Mouse (Mus musculus) heart, adult 18-20 months (tissue): ENCODE measurements at regions not wholly inside any gene's neighbourhood (a gene's known extent, or its start where the extent isn't known, plus 50 kb on each side); places are given as distances from the start of the nearest gene placed in this dataset.
A peak's percentile ranks its signal among the peaks of the same experiment; 100 is the strongest.

ENCODE experiments used
- DNase-seq, 2 experiments: peaks; one replicate each; pipeline ENCODE4 v3.0.0; 2021 to 2022; ENCODE audit warnings: mixed read lengths in 1 of 2

DNA sequence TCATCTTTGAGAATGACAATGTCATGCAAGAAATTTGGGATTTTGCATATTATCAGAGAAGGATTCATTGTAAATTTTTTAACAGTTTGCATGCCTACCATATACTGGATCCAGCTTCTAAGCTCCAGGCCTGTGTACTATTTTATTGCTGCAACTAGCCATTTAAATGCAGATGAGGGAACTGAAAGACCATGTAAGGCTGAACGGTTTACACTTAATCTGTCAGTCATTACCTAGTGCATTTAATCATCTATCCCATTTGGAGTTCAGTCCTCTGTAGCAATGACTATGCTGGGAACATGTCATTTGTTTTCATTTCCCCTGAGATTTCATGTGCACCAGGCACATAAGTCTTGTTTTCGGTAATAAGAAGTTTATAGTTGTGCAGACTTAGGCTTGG, 631.8 kb upstream of the Gm21961 start:
- DNase-seq: no peak

DNA sequence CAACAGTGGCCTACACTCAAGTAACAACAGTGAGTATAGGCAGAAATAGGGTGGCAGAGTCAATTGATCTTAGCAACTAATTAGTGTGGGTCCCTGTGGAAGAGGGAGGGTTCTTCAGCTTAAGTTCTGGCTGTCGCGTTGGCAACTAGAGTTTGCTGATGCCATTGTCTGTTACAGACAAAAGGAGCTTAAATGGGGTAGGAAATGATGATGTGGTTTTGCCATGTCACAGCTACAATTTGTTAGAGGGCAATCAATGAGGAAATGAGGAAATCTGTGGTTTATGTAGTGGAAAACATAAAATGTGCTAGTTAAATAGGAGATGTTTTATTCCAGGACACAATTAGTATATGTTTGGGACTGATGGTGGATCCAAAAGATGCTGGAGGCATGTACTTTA, 624.8 kb upstream of the Gm21961 start:
- no peak for DNase-seq

DNA sequence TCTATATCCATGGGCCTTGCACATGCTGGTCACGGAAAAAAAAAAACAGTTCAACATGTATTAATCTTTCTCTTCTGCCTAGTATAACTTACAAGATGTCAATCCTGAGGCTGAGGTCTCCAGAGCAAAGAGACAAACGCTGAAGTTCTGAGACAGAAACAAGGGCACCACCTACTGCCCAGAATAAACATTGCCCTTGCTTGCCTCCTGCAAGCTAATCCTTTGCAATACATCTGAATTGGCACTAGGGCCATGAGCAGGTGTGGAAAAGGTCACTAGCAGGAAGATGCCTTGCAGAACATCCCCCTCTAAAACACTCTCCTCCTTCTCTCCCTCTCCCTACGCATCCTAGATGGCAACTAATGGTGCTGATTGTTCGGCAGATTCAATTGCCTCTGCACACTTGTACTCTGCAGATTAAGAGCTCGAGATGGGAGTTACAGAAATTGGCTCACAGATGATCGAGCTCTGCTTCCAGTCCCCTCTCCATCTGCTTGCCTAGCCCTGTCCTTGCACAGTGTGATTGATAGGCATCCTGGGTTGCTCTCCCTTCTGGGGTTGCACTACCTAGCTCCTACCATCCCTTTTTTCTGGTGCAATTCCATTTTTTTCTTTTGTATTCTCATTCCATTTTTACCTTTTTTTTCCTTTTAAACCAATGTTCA, 622.9 kb upstream of the Gm21961 start:
- peak; percentile 5 to 28 for DNase-seq

DNA sequence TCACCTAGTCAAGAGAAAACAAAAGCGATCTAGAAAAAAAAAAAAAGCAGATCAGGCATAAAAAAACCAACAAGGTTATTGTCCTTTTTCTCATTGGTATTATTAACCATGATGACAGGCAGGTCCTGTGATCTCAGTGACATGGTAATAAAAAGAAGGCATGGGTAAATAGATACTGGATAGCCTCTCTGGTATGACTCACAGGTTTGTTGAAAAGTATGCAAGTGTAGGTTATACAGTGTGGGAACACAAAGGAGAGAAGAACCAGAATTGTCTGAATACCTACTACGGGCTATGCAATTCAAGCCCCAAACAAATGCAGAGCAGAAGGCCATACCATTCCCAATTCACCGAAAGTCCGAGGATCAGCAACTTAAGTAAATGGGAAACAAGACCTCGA, 617.7 kb upstream of the Gm21961 start:
- no peak for DNase-seq

DNA sequence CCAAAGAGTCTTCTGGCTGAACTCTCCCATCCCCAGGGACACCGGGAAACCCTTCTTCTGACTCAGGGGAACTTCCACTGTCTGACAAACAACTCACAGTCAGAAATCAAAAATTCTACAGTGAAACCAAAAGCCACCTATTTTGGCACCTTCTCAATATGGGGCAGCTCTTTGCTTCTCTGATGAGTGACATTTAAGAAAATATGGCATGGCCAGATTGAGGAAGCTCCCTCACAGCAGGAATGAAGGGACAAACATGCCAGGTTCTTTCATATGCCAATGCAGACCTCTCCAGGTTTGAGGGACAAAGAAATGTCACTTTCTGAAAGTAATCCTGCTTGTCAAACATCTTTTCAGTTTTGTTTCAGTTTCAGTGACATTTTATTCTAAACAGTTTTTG, 615.8 kb upstream of the Gm21961 start:
- DNase-seq: no peak

DNA sequence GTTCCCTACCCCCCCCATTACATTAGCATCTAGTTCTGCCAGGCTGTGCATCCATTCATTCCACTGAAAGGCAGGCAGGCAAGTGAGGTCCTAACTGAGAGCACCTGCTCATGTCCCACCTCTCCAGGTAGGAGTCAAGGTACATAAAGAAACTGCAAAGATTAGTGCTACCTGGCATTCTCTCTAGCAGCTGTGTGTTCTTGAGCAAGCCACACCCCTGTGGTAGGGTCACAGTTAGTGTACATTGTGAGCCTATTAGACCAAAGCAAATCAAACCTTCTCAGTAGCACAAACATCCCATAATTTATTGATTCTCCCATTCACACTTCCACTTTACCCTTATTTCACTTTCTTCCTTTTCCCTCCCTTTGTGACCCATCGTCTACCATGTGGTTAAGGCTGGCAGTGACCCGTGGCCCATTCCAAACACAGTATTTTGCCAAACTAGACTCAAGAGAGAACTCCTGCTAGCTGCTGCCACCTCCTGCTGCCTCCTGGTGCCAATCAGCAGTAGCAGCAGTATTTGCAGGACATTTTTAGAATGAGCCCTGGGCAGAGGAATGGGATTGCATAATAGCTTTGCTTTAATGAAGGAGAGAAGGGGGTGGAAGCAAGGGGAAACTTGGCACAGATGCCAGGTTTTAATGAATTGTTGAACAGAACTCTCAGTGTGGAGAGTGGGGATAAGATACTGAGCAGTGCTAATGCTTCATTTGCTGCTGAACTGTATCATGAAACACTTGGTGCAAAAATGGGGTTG, 578.2 kb upstream of the Gm21961 start:
- peak; percentile 1 to 19 for DNase-seq

DNA sequence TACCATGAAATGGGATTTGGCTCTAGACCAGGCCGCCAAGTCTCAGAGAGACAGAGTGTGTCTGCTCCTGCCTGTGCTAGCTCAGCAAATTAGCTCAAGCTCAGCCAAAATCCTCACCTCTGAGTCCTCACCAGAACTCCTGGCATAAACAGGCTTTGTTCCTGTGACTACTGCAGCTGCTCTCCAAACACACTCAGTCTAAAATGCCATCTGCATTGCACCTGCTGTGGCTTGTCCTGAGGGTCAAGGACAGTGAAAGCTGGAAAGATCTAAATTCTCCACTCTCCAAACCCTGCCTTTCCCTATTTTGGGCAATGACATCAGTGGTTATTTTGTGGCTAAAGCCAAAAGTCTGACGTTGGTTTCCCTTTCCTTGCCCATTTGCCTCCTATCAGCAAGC, 570.9 kb upstream of the Gm21961 start:
- peak; percentile 3 to 35 for DNase-seq

DNA sequence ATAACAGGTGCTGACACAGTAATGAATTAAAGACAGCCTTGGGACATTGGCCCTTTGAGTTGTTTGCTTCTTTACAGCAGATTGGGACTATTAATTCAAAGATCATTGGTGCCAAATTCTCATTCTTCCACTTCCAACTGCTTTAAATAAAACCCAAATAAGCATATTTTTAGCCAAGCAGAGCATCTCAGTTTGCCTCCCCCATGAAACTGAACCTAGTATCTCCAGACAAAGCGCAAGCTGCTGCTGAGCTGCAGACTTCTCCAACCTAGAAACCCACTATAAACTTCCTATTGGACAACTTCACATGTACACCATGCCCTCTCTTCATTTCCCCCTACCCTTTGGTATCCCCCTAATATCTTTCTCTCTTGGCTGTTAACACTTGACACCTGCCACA, 564.6 kb upstream of the Gm21961 start:
- no peak for DNase-seq

DNA sequence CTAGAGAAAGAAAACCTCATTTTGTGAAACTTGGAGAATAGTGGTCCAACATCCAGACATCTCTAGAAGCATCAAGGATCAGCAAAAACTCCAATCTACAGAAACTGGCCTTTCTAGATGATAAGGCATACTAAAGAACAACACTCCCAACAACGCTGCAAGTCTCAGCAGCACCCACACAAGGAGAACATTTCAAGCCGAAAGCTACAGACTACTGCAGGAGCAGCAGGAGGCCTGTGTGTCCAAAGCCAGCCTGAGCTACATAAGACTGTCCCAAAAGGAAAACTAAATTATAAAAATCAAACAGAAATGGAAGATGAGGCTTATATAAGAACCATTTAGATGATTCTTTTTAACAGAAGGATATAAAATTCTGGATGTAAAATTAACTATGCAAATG, 553.2 kb upstream of the Gm21961 start:
- no peak for DNase-seq

DNA sequence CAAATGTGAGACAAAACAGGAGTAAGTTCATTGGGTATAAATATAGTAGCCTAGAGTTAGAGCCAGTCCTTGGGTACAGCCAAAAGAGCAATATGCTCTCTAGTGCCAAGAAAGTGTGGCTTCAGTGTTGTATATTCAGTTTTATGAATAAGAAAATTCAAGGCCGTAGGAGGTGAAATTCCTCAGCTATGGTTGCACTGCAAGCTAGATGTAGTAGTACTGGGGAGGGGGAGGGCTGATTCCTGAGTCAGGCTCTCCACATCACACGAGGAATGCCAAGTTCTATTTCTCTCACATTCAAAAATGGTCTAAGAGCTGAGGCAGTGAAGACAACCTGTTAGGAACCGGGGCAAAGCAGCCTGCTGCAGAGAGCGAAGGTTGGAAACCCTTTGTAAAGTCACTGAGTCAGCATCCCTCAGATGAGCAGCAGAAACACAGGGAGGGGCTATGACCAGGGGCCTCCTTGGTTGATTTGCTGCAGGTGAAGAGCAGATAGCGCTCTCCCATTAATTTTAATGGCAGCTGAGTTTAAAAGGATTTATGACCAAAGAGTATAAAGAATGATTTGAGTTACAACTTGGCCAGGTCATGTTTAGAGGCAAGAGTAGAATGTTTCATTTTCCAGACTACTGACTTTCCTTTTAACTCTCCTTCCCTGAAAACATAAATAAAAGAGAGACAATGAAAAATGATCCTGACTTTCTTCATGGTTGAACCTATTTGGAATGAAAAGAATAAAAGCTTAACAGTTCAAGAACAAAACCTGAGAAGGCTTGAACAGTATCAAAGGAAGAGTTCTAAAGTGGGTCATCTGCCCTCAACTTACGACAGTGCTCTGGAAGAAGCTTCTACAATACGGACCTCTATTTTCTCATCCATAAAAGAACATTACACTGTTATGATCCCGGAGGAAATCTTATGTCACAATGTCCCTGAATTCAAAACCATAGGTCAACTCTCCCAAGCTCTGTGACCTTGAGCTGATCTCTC, 543.4 kb upstream of the Gm21961 start:
- DNase-seq: no peak

DNA sequence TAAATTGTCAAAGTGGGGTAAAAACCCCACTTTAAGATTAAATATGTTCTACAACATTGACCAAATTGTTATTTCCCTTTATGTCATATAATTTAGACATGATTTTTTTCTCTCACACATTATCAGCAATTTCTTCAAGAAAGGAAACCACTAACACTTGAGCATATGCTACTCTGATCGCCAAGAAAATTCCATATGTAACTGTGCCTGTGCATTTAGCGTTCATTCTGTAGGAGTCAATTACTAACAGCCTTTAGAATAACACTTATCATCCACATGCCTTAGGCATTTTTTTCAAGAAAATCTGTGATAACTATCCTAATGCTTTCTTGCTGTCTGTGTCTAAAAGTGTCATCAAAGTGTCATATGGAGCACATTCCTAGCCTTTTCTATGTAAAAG, 534.3 kb upstream of the Gm21961 start:
- no peak for DNase-seq

DNA sequence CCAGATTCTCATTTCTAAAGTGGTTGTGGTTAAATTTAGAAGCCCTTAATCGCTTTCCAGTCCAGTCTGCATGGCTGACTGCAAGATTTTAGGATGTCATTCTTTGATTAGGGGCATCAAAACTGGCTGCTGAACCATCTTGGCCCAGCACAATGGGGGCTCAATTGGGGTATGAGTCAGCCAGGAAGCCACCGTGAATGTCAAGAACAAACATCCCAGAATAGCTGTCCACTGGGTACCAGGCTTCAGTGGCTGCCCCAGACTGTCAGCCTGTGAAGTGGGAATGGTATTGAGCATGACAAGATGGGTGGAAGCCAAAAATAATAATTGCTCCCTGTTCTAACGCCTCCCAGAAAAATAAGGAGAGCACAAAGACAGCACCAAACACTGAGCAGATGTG, 520.9 kb upstream of the Gm21961 start:
- no peak for DNase-seq

DNA sequence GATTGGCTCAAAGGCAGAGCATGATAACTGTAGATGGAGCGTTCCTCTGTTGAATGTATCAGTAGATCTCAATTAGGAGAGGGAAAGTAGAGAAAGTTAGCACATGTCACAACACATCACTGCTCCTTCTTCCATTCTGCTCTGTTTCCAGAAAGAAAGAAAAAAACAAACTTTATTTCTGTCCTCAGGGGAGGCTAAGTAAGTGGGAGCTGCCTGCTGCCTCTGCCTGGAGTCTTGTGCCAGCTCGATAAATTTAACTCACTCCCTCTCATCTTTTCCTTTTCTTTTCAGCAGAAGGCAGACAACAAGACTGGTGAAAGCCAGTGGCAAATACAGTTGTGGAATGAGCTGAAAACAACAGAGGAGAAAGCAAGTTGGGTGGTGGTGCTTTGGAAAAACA, 517.5 kb upstream of the Gm21961 start:
- no peak for DNase-seq

DNA sequence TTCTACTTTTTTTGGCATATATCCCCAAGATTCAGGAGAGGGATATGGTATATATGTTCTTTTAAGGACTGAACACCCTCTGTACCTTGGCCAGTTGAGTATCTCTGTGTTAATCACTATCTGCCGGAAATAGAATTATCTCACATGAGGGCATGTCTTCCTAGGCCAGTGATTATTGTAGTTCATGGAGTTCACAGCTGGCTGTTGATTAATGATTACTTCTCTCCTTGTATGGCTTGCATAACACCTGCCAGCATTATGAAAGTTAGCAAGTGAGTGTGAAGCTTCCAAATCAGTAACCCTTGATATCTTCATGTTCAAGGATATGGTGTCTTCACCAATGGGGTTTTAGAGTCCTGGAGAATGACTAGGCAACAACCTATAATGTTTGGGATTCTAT, 488.0 kb upstream of the Gm21961 start:
- no peak for DNase-seq

DNA sequence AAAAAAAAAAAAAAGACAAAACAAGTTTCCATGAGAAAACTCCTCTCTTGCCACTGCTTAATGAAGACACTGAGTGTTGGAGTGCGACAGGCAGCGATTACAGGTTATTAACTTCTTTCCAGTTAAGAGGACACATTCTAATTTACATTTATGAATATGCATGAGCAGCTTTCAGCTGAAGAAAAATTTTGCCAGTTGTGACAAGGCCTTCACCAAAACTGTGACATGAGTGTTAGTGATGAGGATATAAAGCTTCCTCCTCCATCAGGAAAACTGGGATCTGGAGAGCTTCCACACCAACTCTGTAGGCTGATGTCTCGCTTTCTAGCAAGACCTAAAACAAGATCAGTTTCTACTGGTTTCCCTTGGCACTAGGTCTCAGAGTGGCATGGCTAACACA, 464.2 kb upstream of the Gm21961 start:
- no peak for DNase-seq

DNA sequence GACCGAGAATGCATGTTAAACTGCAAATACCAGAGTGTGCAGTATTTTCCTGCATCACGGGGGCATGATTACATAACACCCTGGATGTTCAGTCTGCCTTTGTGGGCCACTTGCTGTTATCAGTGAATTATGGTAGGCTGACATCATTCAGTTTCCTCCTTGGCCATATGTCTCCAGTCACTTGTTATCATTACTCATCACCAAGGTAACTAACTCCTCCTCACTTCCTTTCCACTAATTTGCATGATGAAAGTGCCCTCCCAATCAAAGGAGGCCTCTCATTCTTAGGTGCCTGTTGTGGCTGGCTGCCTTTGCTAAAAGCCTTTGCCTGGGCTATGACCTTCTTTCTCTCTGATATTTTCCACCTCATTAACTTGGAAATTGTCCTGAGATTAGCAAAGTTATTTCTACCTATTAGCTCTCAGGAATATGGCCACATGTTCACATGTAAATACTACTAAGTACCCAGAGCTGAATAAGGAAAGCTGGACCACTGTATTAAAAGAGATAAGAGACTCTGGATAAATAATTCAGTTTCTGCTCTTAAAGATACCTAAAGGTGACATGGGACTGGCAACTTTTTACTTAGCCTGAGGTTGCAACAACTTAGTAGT, 440.6 kb upstream of the Gm21961 start:
- no peak for DNase-seq

DNA sequence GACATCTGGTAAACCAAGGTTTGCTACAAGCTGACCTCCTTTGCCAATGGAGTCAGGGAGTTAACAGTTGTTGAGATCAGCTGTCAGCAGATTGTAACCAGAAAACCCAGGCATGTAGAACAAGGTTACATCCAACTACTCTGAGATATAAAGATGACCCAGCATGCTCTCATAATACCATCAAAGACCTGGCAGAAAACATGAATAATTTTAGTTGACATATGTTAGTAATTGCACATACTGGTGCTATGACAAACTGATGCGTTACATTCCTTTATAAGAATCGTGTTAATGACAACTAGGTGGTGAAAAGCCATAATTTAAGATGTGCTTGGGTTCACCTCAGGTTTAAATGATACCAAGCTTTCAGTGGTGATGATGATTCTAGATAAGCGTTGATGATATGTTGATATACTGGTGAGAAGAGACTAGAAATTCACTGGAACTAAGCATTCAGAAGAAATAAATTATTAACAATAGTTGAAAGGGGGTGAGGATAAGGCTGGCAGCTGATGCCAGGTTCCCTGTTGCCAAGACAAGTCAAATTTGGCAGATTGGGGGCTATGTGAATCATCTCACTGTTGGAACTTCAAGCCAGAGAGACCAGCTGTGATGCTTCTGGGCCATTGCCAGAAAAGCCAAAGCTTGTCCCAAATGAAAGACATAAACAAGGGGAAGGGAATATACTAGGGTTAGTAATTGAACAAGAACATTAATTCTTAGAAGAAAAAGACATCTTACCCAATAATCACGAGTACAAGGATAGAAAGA, 437.7 kb upstream of the Gm21961 start:
- peak; percentile 15 to 40 for DNase-seq

DNA sequence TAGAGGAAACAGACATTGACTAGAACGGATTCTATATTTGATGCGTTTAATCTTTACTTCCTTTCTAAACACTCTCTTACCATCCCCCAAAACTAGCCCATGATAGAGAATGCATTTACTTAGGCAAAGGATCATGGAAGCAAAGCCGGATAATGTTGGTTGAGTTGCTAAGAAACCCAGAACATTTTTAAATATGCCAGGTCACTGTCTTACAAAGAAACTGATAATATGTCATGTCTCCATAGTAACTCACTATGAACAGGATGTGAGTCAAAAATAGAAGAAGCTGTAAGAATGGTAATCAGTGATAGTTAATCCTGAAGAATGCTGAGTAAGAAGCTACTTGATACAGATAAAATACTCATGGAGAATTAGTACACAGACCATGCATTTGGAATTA, 405.0 kb upstream of the Gm21961 start:
- DNase-seq: no peak
